Mouse (Mus musculus) small intestine, adult 2 months (tissue): ENCODE data around the gene Slc7a6.

Experiments
- CTCF ChIP-seq: fragments of 200-500 bp; IDR thresholded peaks from 2 replicates; pipeline ENCODE4 v1.5.1; 2012; ENCODE audit warnings: low read depth, mild to moderate bottlenecking, control low read depth, inconsistent platforms, low read length, moderate library complexity, mixed read lengths; ENCODE audit not compliant: insufficient replicate concordance, insufficient read length; ENCODE audit errors: extremely low read depth
- POLR2A ChIP-seq: fragments of 200-500 bp; IDR thresholded peaks from 2 replicates; pipeline ENCODE4 v1.6.1; 2012; ENCODE audit warnings: low read depth, mild to moderate bottlenecking, control low read depth, inconsistent platforms, low read length, moderate library complexity

GRCm38 (mm10) chr8:106147868-106148565 lies 20.6 kb upstream of the Slc7a6 start:
- TF ChIP-seq POLR2A (no peak), CTCF (no peak)
